Mouse (Mus musculus): ENCODE data around the gene Vps51. TPM values are rescaled to one million over a fixed set of nuclear protein-coding genes. Genes with fewer than 3 reads are reported as not detected.

Gene Vps51
- total RNA-seq, 1 experiment, result 36.9 TPM

DNA sequence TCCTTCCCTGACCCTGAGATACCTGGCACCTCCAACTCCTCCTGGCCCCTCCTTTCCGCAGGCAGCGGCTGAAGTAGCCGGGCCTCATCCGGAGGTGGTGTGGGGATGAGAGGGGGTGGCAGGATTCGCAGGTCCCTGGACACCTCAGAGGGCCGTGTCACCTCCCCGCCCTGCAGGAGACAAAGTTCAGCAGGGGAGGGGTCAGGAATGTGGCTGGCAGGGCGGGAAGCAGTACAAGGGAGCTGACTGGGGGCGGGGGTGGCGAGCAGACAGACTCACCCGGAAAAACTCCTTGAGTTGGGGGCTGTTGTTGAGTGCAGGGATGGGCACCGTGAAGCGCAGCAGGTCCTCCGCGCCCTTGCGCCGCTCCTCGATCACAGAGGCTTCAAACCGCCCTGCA lies 44.7 kb upstream of the Vps51 start:
- H3K9ac ChIP-seq (ENCODE audit: insufficient read depth, low read depth, low read length, poor library complexity, severe bottlenecking), result peak overlapping the region; percentile 60; the same call in 1 of the 2 replicates
- H3K4me3 ChIP-seq (ENCODE audit: insufficient read depth in 1 of 2, low read depth in 1 of 2, low read length in 2 of 2, poor library complexity in 1 of 2, severe bottlenecking in 1 of 2), result peak overlapping the region; percentile 13 to 16; a peak in 2 of 4 replicates
- in situ Hi-C loops (cut with MboI; ENCODE audit: low sequenced_read_pairs in 2 of 2, unreplicated experiment in 2 of 2), result loop anchor here in 1 of 2 experiments (10.0 kb wide), 1 partner anchor 157 kb away; the partner anchor contains the start of gene Pola2

DNA sequence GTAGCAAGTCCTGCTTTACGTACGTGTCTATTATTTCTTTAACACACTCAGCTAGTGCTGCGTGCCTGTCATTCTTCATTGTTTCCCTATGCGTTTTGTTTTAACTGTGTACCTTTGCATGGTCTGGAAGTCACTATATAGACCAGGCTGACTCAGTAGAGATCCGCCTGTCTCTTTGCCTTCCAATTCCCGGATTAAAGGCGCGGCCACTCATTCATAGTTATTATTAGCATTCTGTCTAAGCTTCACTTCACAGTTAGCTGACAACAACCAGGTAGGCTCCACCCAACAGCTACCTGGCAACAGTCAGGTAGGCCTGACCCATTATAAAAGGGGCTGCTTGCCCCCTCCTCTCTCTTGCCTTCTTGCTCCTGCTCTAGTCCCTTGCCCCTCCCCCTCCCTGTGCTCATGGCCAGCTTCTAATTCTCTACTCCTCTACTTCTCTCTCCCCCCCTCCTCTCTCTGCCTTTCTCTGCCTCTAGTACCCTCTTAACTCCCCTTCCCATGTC lies 41.7 kb upstream of the Vps51 start:
- TF ChIP-seq ZNF384 (IDR thresholded peaks at IDR 0.05; ENCODE audit: low read depth, low read length) (no peak), HCFC1 (IDR thresholded peaks at IDR 0.05; ENCODE audit: borderline replicate concordance, insufficient read depth, low read length) (no peak), MAFK (IDR thresholded peaks at IDR 0.05; ENCODE audit: insufficient read depth, low read depth, low read length) (no peak), ZC3H11A (IDR thresholded peaks at IDR 0.05; ENCODE audit: borderline replicate concordance, low read depth, low read length) (no peak), CHD2 (IDR thresholded peaks at IDR 0.05; ENCODE audit: low read depth, low read length) (no peak)
- Histone ChIP-seq H3K9ac (ENCODE audit: insufficient read depth, low read depth, low read length, poor library complexity, severe bottlenecking) (peak overlapping the region; percentile 13; the same call in 1 of the 2 replicates), H3K36me3 (ENCODE audit: control insufficient read depth, insufficient read depth, low read length, poor library complexity, severe bottlenecking) (peaks cover 18% of the 10 kb centered on the region), H3K4me3 (ENCODE audit: insufficient read depth in 1 of 2, low read depth in 1 of 2, low read length in 2 of 2, poor library complexity in 1 of 2, severe bottlenecking in 1 of 2) (peak overlapping the region; percentile 45 to 96), H3K4me1 (ENCODE audit: control insufficient read depth in 2 of 2, insufficient read depth in 2 of 2, low read length in 2 of 2, poor library complexity in 1 of 2) (peaks cover 2 to 17% of the 10 kb centered on the region in 2 experiments; a peak in 1 of 4 replicates), H3K27ac (ENCODE audit: insufficient read depth, low read depth, low read length, poor library complexity, severe bottlenecking) (peak overlapping the region; percentile 9; the same call in 1 of the 2 replicates), H3K9me3 (ENCODE audit: control insufficient read depth, insufficient read depth, low read depth, low read length) (no peaks in the 10 kb centered on the region)
- no peak for DNase-seq (ENCODE audit: low read depth, low spot score)
- in situ Hi-C loops (cut with MboI; ENCODE audit: low sequenced_read_pairs in 2 of 2, unreplicated experiment in 2 of 2), result no loop called here

More for the DNA sequence above, 44.7 kb upstream of the Vps51 start:
- H3K27ac ChIP-seq (ENCODE audit: insufficient read depth, low read depth, low read length, poor library complexity, severe bottlenecking), result no peak overlapping the region
- no peaks in the 10 kb centered on the region for H3K36me3 ChIP-seq (ENCODE audit: control insufficient read depth, insufficient read depth, low read length, poor library complexity, severe bottlenecking)
- DNase-seq (ENCODE audit: low read depth, low spot score), result no peak
- peaks cover 2 to 15% of the 10 kb centered on the region in 2 experiments; a peak in 1 of 4 replicates for H3K4me1 ChIP-seq (ENCODE audit: control insufficient read depth in 2 of 2, insufficient read depth in 2 of 2, low read length in 2 of 2, poor library complexity in 1 of 2)
- no peaks in the 10 kb centered on the region for H3K9me3 ChIP-seq (ENCODE audit: control insufficient read depth, insufficient read depth, low read depth, low read length)
- TF ChIP-seq CHD2 (IDR thresholded peaks at IDR 0.05; ENCODE audit: low read depth, low read length) (no peak), HCFC1 (IDR thresholded peaks at IDR 0.05; ENCODE audit: borderline replicate concordance, insufficient read depth, low read length) (no peak), MAFK (IDR thresholded peaks at IDR 0.05; ENCODE audit: insufficient read depth, low read depth, low read length) (no peak), ZC3H11A (IDR thresholded peaks at IDR 0.05; ENCODE audit: borderline replicate concordance, low read depth, low read length) (no peak), ZNF384 (IDR thresholded peaks at IDR 0.05; ENCODE audit: low read depth, low read length) (no peak)

DNA sequence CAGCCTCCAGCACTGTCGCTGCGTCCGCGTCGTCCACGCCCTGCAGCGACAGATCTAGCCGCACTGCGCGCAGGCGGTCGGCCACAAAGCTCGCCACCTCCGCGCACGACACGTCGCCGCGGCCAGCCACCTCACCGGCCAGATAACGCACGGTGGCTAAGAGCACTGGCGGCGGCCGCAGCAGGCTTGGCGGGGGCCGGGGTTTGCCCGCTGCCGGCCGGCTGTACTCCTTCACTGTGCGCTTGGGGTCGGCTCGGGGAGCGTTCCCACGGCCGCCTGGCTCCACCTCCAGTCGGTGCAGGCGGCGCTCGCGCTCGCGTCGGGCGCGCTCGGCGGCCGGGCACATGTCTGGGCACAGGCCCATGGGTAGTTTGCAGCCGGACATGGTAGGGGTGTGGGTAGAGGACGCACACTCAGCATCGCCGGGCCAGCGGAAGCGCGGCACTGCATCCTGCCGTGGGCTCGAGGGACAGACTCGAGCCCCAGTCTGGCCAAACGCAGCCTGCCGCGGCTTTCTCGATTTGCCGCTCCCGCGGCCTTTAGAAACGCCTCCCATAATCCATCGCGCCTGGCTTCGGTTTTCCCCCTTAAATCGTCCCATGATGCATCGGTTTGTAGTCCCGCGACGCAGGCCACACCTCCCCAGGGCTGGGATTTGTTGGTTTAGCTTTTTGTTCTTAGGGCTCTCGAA lies 41.1 kb upstream of the Vps51 start, which contains the start of gene Sac3d1:
Sac3d1 (minus strand) TSS at position 665 of the 691 bp plus-strand sequence.
- peak within 1 kb of the TSS; percentile 86 to 96 for H3K4me3 ChIP-seq (ENCODE audit: insufficient read depth in 1 of 2, low read depth in 1 of 2, low read length in 2 of 2, poor library complexity in 1 of 2, severe bottlenecking in 1 of 2)
- peak; percentile 92 for DNase-seq (ENCODE audit: low read depth, low spot score)
- H3K27ac ChIP-seq (ENCODE audit: insufficient read depth, low read depth, low read length, poor library complexity, severe bottlenecking), result peak within 1 kb of the TSS; percentile 75
- peaks cover 2 to 17% of the 10 kb centered on the region in 2 experiments; a peak in 1 of 4 replicates for H3K4me1 ChIP-seq (ENCODE audit: control insufficient read depth in 2 of 2, insufficient read depth in 2 of 2, low read length in 2 of 2, poor library complexity in 1 of 2)
- H3K36me3 ChIP-seq (ENCODE audit: control insufficient read depth, insufficient read depth, low read length, poor library complexity, severe bottlenecking), result peaks cover 18% of the 10 kb centered on the region
- no peaks in the 10 kb centered on the region for H3K9me3 ChIP-seq (ENCODE audit: control insufficient read depth, insufficient read depth, low read depth, low read length)
- in situ Hi-C loops (cut with MboI; ENCODE audit: low sequenced_read_pairs in 2 of 2, unreplicated experiment in 2 of 2), result no loop called here
- TF ChIP-seq HCFC1 (IDR thresholded peaks at IDR 0.05; ENCODE audit: borderline replicate concordance, insufficient read depth, low read length), result peak; percentile 84
- 0 out of 2 replicates have a peak, but pooled peaks have one; percentile 0 for TF ChIP-seq CHD2 (IDR thresholded peaks at IDR 0.05; ENCODE audit: low read depth, low read length)
- TF ChIP-seq MAFK (IDR thresholded peaks at IDR 0.05; ENCODE audit: insufficient read depth, low read depth, low read length), result no peak
- peak within 1 kb of the TSS; percentile 92 for H3K9ac ChIP-seq (ENCODE audit: insufficient read depth, low read depth, low read length, poor library complexity, severe bottlenecking)

DNA sequence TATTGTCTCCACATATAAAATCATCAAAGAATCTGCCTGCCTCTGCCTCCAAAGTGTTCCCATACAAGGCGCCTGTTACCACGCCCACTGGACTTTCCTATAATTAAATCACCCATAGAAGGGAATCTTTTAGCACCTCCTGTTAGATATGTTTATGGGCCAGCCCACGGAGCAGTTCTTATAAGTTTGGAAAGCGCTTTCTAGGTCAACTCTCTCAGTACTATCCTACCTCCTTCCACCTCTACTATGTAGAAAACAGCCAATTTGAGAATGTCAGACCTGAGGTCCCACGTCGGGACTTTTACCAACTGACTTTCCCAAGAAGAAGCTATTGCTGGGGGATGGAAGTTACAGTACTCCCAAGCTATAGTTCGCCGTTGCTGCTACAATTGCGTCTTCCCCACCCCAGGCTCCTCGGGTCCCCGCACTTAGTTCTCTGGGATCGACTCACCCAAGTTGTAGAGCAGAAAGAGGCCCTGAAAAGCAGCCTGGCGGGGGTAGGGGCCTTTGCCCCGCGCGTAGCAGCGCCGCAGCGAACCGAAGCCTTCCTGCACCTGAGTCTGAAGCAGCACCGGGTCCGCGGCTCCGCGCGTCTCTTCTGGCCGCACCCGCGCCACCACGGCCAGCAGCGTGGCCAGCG lies 40.4 kb upstream of the Vps51 start:
- in situ Hi-C loops (cut with MboI; ENCODE audit: low sequenced_read_pairs in 2 of 2, unreplicated experiment in 2 of 2), result no loop called here
- Histone ChIP-seq H3K27ac (ENCODE audit: insufficient read depth, low read depth, low read length, poor library complexity, severe bottlenecking) (peak overlapping the region; percentile 75), H3K4me1 (ENCODE audit: control insufficient read depth in 2 of 2, insufficient read depth in 2 of 2, low read length in 2 of 2, poor library complexity in 1 of 2) (peaks cover 2 to 17% of the 10 kb centered on the region in 2 experiments; a peak in 1 of 4 replicates), H3K9ac (ENCODE audit: insufficient read depth, low read depth, low read length, poor library complexity, severe bottlenecking) (peak overlapping the region; percentile 92), H3K4me3 (ENCODE audit: insufficient read depth in 1 of 2, low read depth in 1 of 2, low read length in 2 of 2, poor library complexity in 1 of 2, severe bottlenecking in 1 of 2) (peak overlapping the region; percentile 86 to 96), H3K9me3 (ENCODE audit: control insufficient read depth, insufficient read depth, low read depth, low read length) (no peaks in the 10 kb centered on the region), H3K36me3 (ENCODE audit: control insufficient read depth, insufficient read depth, low read length, poor library complexity, severe bottlenecking) (peaks cover 18% of the 10 kb centered on the region)
- DNase-seq (ENCODE audit: low read depth, low spot score), result no peak
- TF ChIP-seq MAFK (IDR thresholded peaks at IDR 0.05; ENCODE audit: insufficient read depth, low read depth, low read length), result no peak
- no peak for TF ChIP-seq HCFC1 (IDR thresholded peaks at IDR 0.05; ENCODE audit: borderline replicate concordance, insufficient read depth, low read length)
- no peak for TF ChIP-seq CHD2 (IDR thresholded peaks at IDR 0.05; ENCODE audit: low read depth, low read length)
- no peak for TF ChIP-seq ZC3H11A (IDR thresholded peaks at IDR 0.05; ENCODE audit: borderline replicate concordance, low read depth, low read length)
- TF ChIP-seq ZNF384 (IDR thresholded peaks at IDR 0.05; ENCODE audit: low read depth, low read length), result no peak

Measured in ES-E14 (cell line).